Mouse (Mus musculus) kidney, embryonic 15.5 days (tissue): ENCODE measurements around the gene Slc20a1. TPM values are rescaled to one million over a fixed set of nuclear protein-coding genes. Genes with fewer than 3 reads are reported as not detected.

Experiments used
- ATAC-seq: fragments of 200-750 bp; cut with Nextera tagmentation; replicated peaks from 2 replicates; pipeline ENCODE4 v1.8.0; 2017; ENCODE audit warnings: moderate TSS enrichment; ENCODE audit not compliant: low FRiP score
- H3K27ac ChIP-seq: fragments of 300-500 bp; sonication (generic); 2 replicates; pipeline ENCODE4 v1.5.1; 2015; ENCODE audit warnings: mild to moderate bottlenecking, inconsistent platforms
- H3K27me3 ChIP-seq: fragments of 300-500 bp; sonication (generic); 2 replicates; pipeline ENCODE4 v1.6.1; 2015; ENCODE audit warnings: inconsistent platforms
- H3K36me3 ChIP-seq: fragments of 300-500 bp; sonication (generic); 2 replicates; pipeline ENCODE4 v1.6.1; 2015; ENCODE audit warnings: inconsistent platforms
- H3K4me1 ChIP-seq: fragments of 300-500 bp; sonication (generic); 2 replicates; pipeline ENCODE4 v1.6.1; 2015; ENCODE audit warnings: inconsistent platforms
- H3K4me2 ChIP-seq: fragments of 300-500 bp; sonication (generic); 2 replicates; pipeline ENCODE4 v1.6.1; 2015; ENCODE audit warnings: moderate library complexity, mild to moderate bottlenecking, inconsistent platforms
- H3K4me3 ChIP-seq: fragments of 300-500 bp; sonication (generic); replicated peaks from 2 replicates; pipeline ENCODE4 v1.5.1; 2015; ENCODE audit warnings: mild to moderate bottlenecking, inconsistent platforms
- H3K9ac ChIP-seq: fragments of 300-500 bp; sonication (generic); 2 replicates; pipeline ENCODE4 v1.6.1; 2015; ENCODE audit warnings: mild to moderate bottlenecking, inconsistent platforms
- H3K9me3 ChIP-seq: fragments of 300-500 bp; sonication (generic); replicated peaks from 2 replicates; pipeline ENCODE4 v1.6.1; 2016; ENCODE audit warnings: inconsistent platforms
- WGBS: fragments of 180-500 bp; shearing (Covaris S2); methylation state at CpG from one replicate; pipeline ENCODE4 v1.1.7; 2015; ENCODE audit warnings: mixed read lengths; 5-methylcytosine and 5-hydroxymethylcytosine counted together
- polyA plus RNA-seq: library from polyadenylated mRNA; unstranded; fragments of >200 nt; fragmentation: Nextera tagmentation; extraction: Ambion mirVana; gene quantifications from 2 replicates; pipeline ENCODE4 v1.2.1, GENCODE M21; 2015

The Slc20a1 gene
- polyA plus RNA-seq, 1 experiment from 2014 or later, result 30.2 TPM

- no peaks in the 10 kb centered on the region for H3K9me3 ChIP-seq
- no peak overlapping the region for H3K9ac ChIP-seq
- H3K4me1 ChIP-seq, result peaks cover 14% of the 10 kb centered on the region
- no peak overlapping the region for H3K4me2 ChIP-seq
- no peak overlapping the region for H3K4me3 ChIP-seq
- ATAC-seq, result no peak
- H3K27ac ChIP-seq, result no peak overlapping the region
- H3K27me3 ChIP-seq, result no peaks in the 10 kb centered on the region
- no peaks in the 10 kb centered on the region for H3K36me3 ChIP-seq
- 92% methylated on average over 12 of the region's 12 CpGs for WGBS
Observed at GRCm38 (mm10) chr2:129246924-129247323, 48.4 kb downstream of the Slc20a1 start.

DNA sequence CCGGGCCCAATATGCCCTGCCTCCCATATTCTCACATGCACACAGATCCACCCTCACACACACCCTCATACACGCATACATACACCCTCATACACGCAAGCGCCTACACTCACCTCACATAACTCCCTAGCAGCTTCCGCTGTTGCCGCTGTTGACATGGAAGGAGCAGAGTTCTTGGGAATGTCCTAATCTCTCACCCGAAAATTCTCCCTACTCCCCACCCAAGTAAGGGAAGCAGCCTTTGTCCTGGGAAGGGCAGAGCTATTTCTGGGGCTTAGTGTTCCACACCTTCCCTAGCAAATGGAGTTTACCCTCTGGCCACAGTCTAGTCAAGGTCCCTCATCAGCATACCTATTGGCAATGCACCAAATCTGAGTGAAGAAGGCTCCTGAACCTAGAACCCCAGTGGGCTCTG lies 49.1 kb downstream of the Slc20a1 start:
- ATAC-seq, result no peak
- Histone ChIP-seq H3K4me3 (no peak overlapping the region), H3K36me3 (no peaks in the 10 kb centered on the region), H3K4me1 (peaks cover 14% of the 10 kb centered on the region), H3K27ac (no peak overlapping the region), H3K27me3 (no peaks in the 10 kb centered on the region), H3K4me2 (no peak overlapping the region), H3K9ac (no peak overlapping the region), H3K9me3 (no peaks in the 10 kb centered on the region)
- WGBS, result 90% methylated on average over 7 of the region's 7 CpGs

DNA sequence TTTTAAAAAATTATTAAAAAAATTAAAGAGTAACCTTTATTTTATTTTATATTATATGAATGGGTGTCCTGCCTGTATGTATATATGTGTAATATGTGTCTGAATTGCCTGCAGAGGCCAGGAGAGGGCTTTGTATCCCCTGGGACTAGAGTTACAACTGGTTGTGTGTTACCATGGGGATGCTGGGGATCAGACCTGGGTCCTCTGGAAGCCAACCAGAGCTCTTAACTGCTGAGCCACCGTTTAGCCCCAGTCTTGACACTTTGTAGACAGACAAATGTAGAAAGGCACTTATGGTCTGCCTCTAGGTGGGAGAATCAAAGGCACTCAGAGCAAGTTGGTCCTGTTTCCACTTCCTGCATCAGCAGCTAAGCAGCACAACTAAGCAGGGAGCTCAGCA lies 50.8 kb downstream of the Slc20a1 start:
- Histone ChIP-seq H3K4me1 (peaks cover 8% of the 10 kb centered on the region), H3K4me2 (no peak overlapping the region), H3K4me3 (no peak overlapping the region), H3K27ac (no peak overlapping the region), H3K9me3 (no peaks in the 10 kb centered on the region), H3K9ac (no peak overlapping the region), H3K27me3 (no peaks in the 10 kb centered on the region), H3K36me3 (no peaks in the 10 kb centered on the region)
- 25% methylated on average over 1 of the region's 1 CpGs for WGBS
- no peak for ATAC-seq

DNA sequence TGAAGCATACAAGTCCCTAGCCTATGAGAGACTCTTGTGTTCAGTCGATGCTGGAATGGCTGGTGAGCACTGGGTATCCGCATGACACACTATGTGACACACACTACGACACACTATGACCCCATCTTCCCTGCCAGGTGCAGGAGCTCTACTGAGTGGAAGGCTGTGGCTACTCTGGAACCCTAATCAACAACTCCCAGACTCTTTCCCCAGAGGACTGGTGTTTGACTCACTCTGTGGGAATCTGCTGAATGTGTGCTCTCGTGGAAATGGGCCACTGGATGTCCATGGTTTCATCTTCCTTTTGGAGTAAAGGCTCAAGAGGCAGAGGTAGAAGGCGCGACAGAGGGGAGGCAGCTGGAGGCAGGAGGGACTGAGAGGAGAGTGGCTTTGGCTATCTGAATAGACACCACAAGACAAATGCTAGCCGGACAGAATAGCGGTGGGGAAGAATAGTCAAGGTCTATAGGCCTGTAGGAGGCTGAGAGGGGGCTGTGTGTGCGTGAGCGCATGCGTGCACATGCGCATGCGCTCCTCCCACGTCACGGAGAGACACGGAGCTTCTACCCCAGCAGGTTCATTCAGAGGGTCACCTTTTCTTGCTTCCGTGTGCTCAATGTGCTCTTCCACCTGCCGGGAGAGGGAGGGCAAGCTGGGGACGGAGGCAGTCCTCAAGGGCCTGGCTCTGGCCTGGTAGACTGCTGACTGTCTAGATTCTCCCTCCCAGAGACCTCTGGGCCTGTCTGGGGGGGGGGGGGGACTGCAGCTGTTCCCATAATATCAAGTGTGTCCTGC lies 54.5 kb downstream of the Slc20a1 start:
- no peaks in the 10 kb centered on the region for H3K4me1 ChIP-seq
- no peaks in the 10 kb centered on the region for H3K27me3 ChIP-seq
- no peaks in the 10 kb centered on the region for H3K9me3 ChIP-seq
- H3K27ac ChIP-seq, result no peak overlapping the region
- no peak overlapping the region for H3K9ac ChIP-seq
- no peak overlapping the region for H3K4me2 ChIP-seq
- 90% methylated on average over 19 of the region's 19 CpGs for WGBS
- ATAC-seq, result no peak
- no peaks in the 10 kb centered on the region for H3K36me3 ChIP-seq
- H3K4me3 ChIP-seq, result no peak overlapping the region

GRCm38 (mm10) chr2:129253631-129253970 lies 55.0 kb downstream of the Slc20a1 start:
- H3K4me3 ChIP-seq, result no peak overlapping the region
- H3K27ac ChIP-seq, result no peak overlapping the region

GRCm38 (mm10) chr2:129254076-129254475 lies 55.5 kb downstream of the Slc20a1 start:
- WGBS, result 58% methylated on average over 2 of the region's 2 CpGs
- Histone ChIP-seq H3K9me3 (no peaks in the 10 kb centered on the region), H3K36me3 (no peaks in the 10 kb centered on the region), H3K9ac (no peak overlapping the region), H3K27me3 (no peaks in the 10 kb centered on the region), H3K4me1 (no peaks in the 10 kb centered on the region), H3K4me3 (no peak overlapping the region), H3K4me2 (no peak overlapping the region), H3K27ac (no peak overlapping the region)
- ATAC-seq, result no peak

More at GRCm38 (mm10) chr2:129253631-129253970, 55.0 kb downstream of the Slc20a1 start:
- H3K9me3 ChIP-seq, result no peaks in the 10 kb centered on the region
- no peaks in the 10 kb centered on the region for H3K36me3 ChIP-seq
- ATAC-seq, result no peak
- WGBS, result 71% methylated on average over 2 of the region's 2 CpGs
- H3K9ac ChIP-seq, result no peak overlapping the region
- H3K27me3 ChIP-seq, result no peaks in the 10 kb centered on the region
- H3K4me2 ChIP-seq, result no peak overlapping the region
- H3K4me1 ChIP-seq, result no peaks in the 10 kb centered on the region

GRCm38 (mm10) chr2:129256006-129256405 lies 57.4 kb downstream of the Slc20a1 start:
- Histone ChIP-seq H3K4me3 (no peak overlapping the region), H3K9ac (no peak overlapping the region)

GRCm38 (mm10) chr2:129258056-129258455 lies 59.5 kb downstream of the Slc20a1 start:
- H3K27me3 ChIP-seq, result no peaks in the 10 kb centered on the region
- no peak for ATAC-seq

More at GRCm38 (mm10) chr2:129256006-129256405, 57.4 kb downstream of the Slc20a1 start:
- 68% methylated on average over 4 of the region's 4 CpGs for WGBS
- ATAC-seq, result no peak
- no peaks in the 10 kb centered on the region for H3K9me3 ChIP-seq
- no peaks in the 10 kb centered on the region for H3K36me3 ChIP-seq
- H3K4me2 ChIP-seq, result no peak overlapping the region
- no peaks in the 10 kb centered on the region for H3K4me1 ChIP-seq
- no peak overlapping the region for H3K27ac ChIP-seq
- no peaks in the 10 kb centered on the region for H3K27me3 ChIP-seq

GRCm38 (mm10) chr2:129258475-129259211 lies 60.1 kb downstream of the Slc20a1 start:
- H3K27ac ChIP-seq, result no peak overlapping the region
- no peaks in the 10 kb centered on the region for H3K27me3 ChIP-seq
- no peaks in the 10 kb centered on the region for H3K4me1 ChIP-seq
- peak overlapping the region; percentile 17; the same call in 1 of the 2 replicates for H3K4me2 ChIP-seq
- H3K36me3 ChIP-seq, result no peaks in the 10 kb centered on the region
- peak; percentile 66; the same call in 1 of the 2 replicates for ATAC-seq
- H3K9me3 ChIP-seq, result no peaks in the 10 kb centered on the region
- H3K4me3 ChIP-seq, result no peak overlapping the region
- H3K9ac ChIP-seq, result no peak overlapping the region
- 39% methylated on average over 6 of the region's 7 CpGs for whole genome bisulfite sequencing

More at GRCm38 (mm10) chr2:129258056-129258455, 59.5 kb downstream of the Slc20a1 start:
- Histone ChIP-seq H3K36me3 (no peaks in the 10 kb centered on the region), H3K4me3 (no peak overlapping the region), H3K4me2 (no peak overlapping the region), H3K27ac (no peak overlapping the region), H3K9ac (no peak overlapping the region), H3K9me3 (no peaks in the 10 kb centered on the region), H3K4me1 (no peaks in the 10 kb centered on the region)
- 78% methylated on average over 3 of the region's 3 CpGs for WGBS

- no peak overlapping the region for H3K4me3 ChIP-seq
- H3K27ac ChIP-seq, result no peak overlapping the region
- H3K27me3 ChIP-seq, result no peaks in the 10 kb centered on the region
- H3K36me3 ChIP-seq, result no peaks in the 10 kb centered on the region
- WGBS, result 73% methylated on average over 3 of the region's 3 CpGs
- no peak overlapping the region for H3K9ac ChIP-seq
- no peaks in the 10 kb centered on the region for H3K4me1 ChIP-seq
- no peaks in the 10 kb centered on the region for H3K9me3 ChIP-seq
- ATAC-seq, result no peak
- H3K4me2 ChIP-seq, result no peak overlapping the region
Observed at GRCm38 (mm10) chr2:129260646-129261045, 62.1 kb downstream of the Slc20a1 start.
